Mouse (Mus musculus): Measurements from ENCODE around the gene Tnpo2.

GRCm38 (mm10) chr8:85084633-85085032, 47.9 kb downstream of the Tnpo2 start:
- TF ChIP-seq CTCF (IDR thresholded peaks at IDR 0.05 in 2 of 3, conservative IDR thresholded peaks at IDR 0.05 in 1 of 3; ENCODE audit: control insufficient read depth in 1 of 3, insufficient read depth in 1 of 3, low read depth in 2 of 3, low read length in 3 of 3, poor library complexity in 1 of 3, severe bottlenecking in 1 of 3) (no peak), EP300 (IDR thresholded peaks at IDR 0.05; ENCODE audit: low read depth in 1 of 2, low read length in 2 of 2) (peak in 1 of 2 experiments; percentile 25; a peak in 1 of 4 replicates), TCF12 (IDR thresholded peaks at IDR 0.05; ENCODE audit: low read depth, low read length) (0 out of 2 replicates have a peak, but pooled peaks have one; percentile 9), ZC3H11A (IDR thresholded peaks at IDR 0.05; ENCODE audit: low read depth, low read length) (no peak), BHLHE40 (IDR thresholded peaks at IDR 0.05; ENCODE audit: borderline replicate concordance, low read depth, low read length) (no peak), CHD2 (IDR thresholded peaks at IDR 0.05; ENCODE audit: low read length) (no peak), ELF1 (IDR thresholded peaks at IDR 0.05; ENCODE audit: low read depth, low read length) (no peak), MAX (IDR thresholded peaks at IDR 0.05; ENCODE audit: low read length) (no peak), GATA1 (IDR thresholded peaks at IDR 0.05; ENCODE audit: low read depth, low read length) (no peak), SMC3 (IDR thresholded peaks at IDR 0.05; ENCODE audit: low read depth, low read length) (no peak; the same call in 1 of the 2 replicates), MYC (IDR thresholded peaks at IDR 0.05; ENCODE audit: low read depth, low read length) (no peak), POLR2A (IDR thresholded peaks at IDR 0.05; ENCODE audit: control insufficient read depth in 1 of 2, insufficient read depth in 1 of 2, low read depth in 1 of 2, low read length in 2 of 2, poor library complexity in 1 of 2) (peak in 1 of 2 experiments; percentile 25; a peak in 1 of 4 replicates)
